Mouse (Mus musculus) layer of hippocampus, postnatal 36 days (tissue): ENCODE data around the gene Tdg. TPM values are rescaled to one million over a fixed set of nuclear protein-coding genes. Genes with fewer than 3 reads are reported as not detected.

Experiments used
- DNase-seq, 2 experiments: peaks; one replicate each; pipeline ENCODE4 v3.0.0; 2022
- total RNA-seq, 2 experiments: library from RNA; stranded (reverse); gene quantifications; 2 replicates each; pipeline ENCODE4 v1.2.3; 2021

The Tdg gene
- total RNA-seq, 2 experiments from 2014 or later: 41.8 to 48.0 TPM

GRCm38 (mm10) chr10:82663289-82663688 is 33.7 kb downstream of the Tdg start:
- DNase-seq: no peak

- no peak for DNase-seq
Measured at GRCm38 (mm10) chr10:82665951-82666350, 36.3 kb downstream of the Tdg start.

GRCm38 (mm10) chr10:82666436-82667234 is 37.0 kb downstream of the Tdg start:
- peak; percentile 81 to 83 for DNase-seq

GRCm38 (mm10) chr10:82670205-82670604 is 40.6 kb downstream of the Tdg start:
- no peak for DNase-seq

- peak; percentile 56 to 61 for DNase-seq
Measured at GRCm38 (mm10) chr10:82676949-82677348, 47.3 kb downstream of the Tdg start.

GRCm38 (mm10) chr10:82680769-82681168 is 51.1 kb downstream of the Tdg start:
- DNase-seq: peak; percentile 59 to 65

GRCm38 (mm10) chr10:82681639-82682038 is 52.0 kb downstream of the Tdg start:
- peak in 1 of 2 experiments; percentile 37 for DNase-seq

- no peak for DNase-seq
Measured at GRCm38 (mm10) chr10:82685440-82685839, 55.8 kb downstream of the Tdg start.

GRCm38 (mm10) chr10:82689681-82690211 is 60.1 kb downstream of the Tdg start:
- DNase-seq: no peak

- peak in 1 of 2 experiments; percentile 54 for DNase-seq
Measured at GRCm38 (mm10) chr10:82690494-82690893, 60.9 kb downstream of the Tdg start, which contains the start of gene Glt8d2. Gene Glt8d2 (minus strand): TSS chr10:82690650.

- no peak for DNase-seq
Measured at GRCm38 (mm10) chr10:82695956-82696355, 66.3 kb downstream of the Tdg start, which contains the start of gene Hcfc2. Gene Hcfc2 (plus strand): TSS chr10:82696160.

GRCm38 (mm10) chr10:82696453-82697079 is 66.9 kb downstream of the Tdg start:
- DNase-seq: no peak

GRCm38 (mm10) chr10:82697305-82697898 is 67.8 kb downstream of the Tdg start:
- no peak for DNase-seq

GRCm38 (mm10) chr10:82698712-82699261 is 69.2 kb downstream of the Tdg start:
- DNase-seq: peak; percentile 89 to 92

GRCm38 (mm10) chr10:82699296-82699941 is 69.8 kb downstream of the Tdg start:
- DNase-seq: no peak

Other genes with a start within 250 kb of the Tdg start
- not detected for gene Gm1553, start 137.2 kb upstream of the Tdg start, total RNA-seq
- gene 1190007I07Rik, start 6.6 kb upstream of the Tdg start, total RNA-seq: 10 to 100 TPM; 18.0 to 23.8 TPM
- gene Glt8d2, start 60.8 kb downstream of the Tdg start, total RNA-seq: 10 to 100 TPM; 17.1 to 19.9 TPM
- 10 to 100 TPM; 53.6 to 58.1 TPM for gene Hcfc2, start 66.3 kb downstream of the Tdg start, total RNA-seq
- gene Nfyb, start 134.3 kb downstream of the Tdg start, total RNA-seq: 10 to 100 TPM; 64.4 to 66.8 TPM
- 10 to 100 TPM; 49.0 to 53.9 TPM for gene Txnrd1, start 204.1 kb downstream of the Tdg start, total RNA-seq
- gene Eid3, start 236.8 kb downstream of the Tdg start, total RNA-seq: 1 to 10 TPM; 1.5 to 1.9 TPM